Mouse (Mus musculus): Measurements from ENCODE around the gene Vps4a. TPM values are rescaled to one million over a fixed set of nuclear protein-coding genes. Genes with fewer than 3 reads are reported as not detected.

Gene Vps4a
- polyA plus RNA-seq, 1 experiment from 2014 or later, result 67.5 TPM

- peak; percentile 97 for DNase-seq (ENCODE audit: low spot score)
- peaks cover 16% of the 10 kb centered on the region for H3K4me1 ChIP-seq
- no peaks in the 10 kb centered on the region for H3K27me3 ChIP-seq (ENCODE audit: low read depth, poor library complexity, severe bottlenecking)
- H3K9me3 ChIP-seq (replicated peaks), result no peaks in the 10 kb centered on the region
- H3K4me3 ChIP-seq, result peak within 1 kb of the TSS; percentile 82
- peak within 1 kb of the TSS; percentile 89 for H3K27ac ChIP-seq
- H3K36me3 ChIP-seq, result peaks cover 73% of the 10 kb centered on the region
- WGBS, result under 1% methylated on average over 88 of the region's 88 CpGs
These were observed 25.3 kb downstream of the Vps4a start, which contains the start of the genes Cog8 and Nip7 for GRCm38 (mm10) chr8:107056076-107056972. Gene Cog8 (minus strand): TSS chr8:107056689. Gene Nip7 (plus strand): TSS chr8:107056877.

GRCm38 (mm10) chr8:107056973-107057369 is 25.9 kb downstream of the Vps4a start:
- H3K27me3 ChIP-seq (ENCODE audit: low read depth, poor library complexity, severe bottlenecking), result no peaks in the 10 kb centered on the region
- no peak for DNase-seq (ENCODE audit: low spot score)
- under 1% methylated on average over 33 of the region's 33 CpGs for WGBS
- peaks cover 16% of the 10 kb centered on the region for H3K4me1 ChIP-seq
- H3K4me3 ChIP-seq, result peak overlapping the region; percentile 82
- H3K27ac ChIP-seq, result peak overlapping the region; percentile 89
- H3K36me3 ChIP-seq, result peaks cover 66% of the 10 kb centered on the region
- H3K9me3 ChIP-seq (replicated peaks), result no peaks in the 10 kb centered on the region

GRCm38 (mm10) chr8:107062613-107063012 is 31.6 kb downstream of the Vps4a start:
- Histone ChIP-seq H3K27ac (no peak overlapping the region), H3K27me3 (ENCODE audit: low read depth, poor library complexity, severe bottlenecking) (no peaks in the 10 kb centered on the region), H3K4me1 (peaks cover 16% of the 10 kb centered on the region), H3K36me3 (peaks cover 34% of the 10 kb centered on the region), H3K9me3 (replicated peaks) (no peaks in the 10 kb centered on the region), H3K4me3 (no peak overlapping the region)
- 88% methylated on average over 1 of the region's 1 CpGs for WGBS
- DNase-seq (ENCODE audit: low spot score), result no peak

- Histone ChIP-seq H3K27me3 (ENCODE audit: low read depth, poor library complexity, severe bottlenecking) (no peaks in the 10 kb centered on the region), H3K9me3 (replicated peaks) (no peaks in the 10 kb centered on the region), H3K4me3 (no peak within 1 kb of the TSS), H3K36me3 (peaks cover 26% of the 10 kb centered on the region), H3K27ac (no peak within 1 kb of the TSS), H3K4me1 (peaks cover 11% of the 10 kb centered on the region)
- DNase-seq (ENCODE audit: low spot score), result no peak
- WGBS, result 59% methylated on average over 17 of the region's 17 CpGs
These were observed 34.8 kb downstream of the Vps4a start, which contains the start of gene Tmed6 for GRCm38 (mm10) chr8:107065511-107066496. Gene Tmed6 (minus strand): TSS chr8:107065644.

- Histone ChIP-seq H3K27ac (no peak overlapping the region), H3K4me1 (peaks cover 4% of the 10 kb centered on the region; the same call in 1 of the 2 replicates), H3K4me3 (no peak overlapping the region), H3K27me3 (ENCODE audit: low read depth, poor library complexity, severe bottlenecking) (no peaks in the 10 kb centered on the region), H3K9me3 (replicated peaks) (no peaks in the 10 kb centered on the region), H3K36me3 (peaks cover 99% of the 10 kb centered on the region)
- no peak for DNase-seq (ENCODE audit: low spot score)
- 84% methylated on average over 4 of the region's 4 CpGs for WGBS
These were observed 42.7 kb downstream of the Vps4a start for GRCm38 (mm10) chr8:107073706-107074105.

GRCm38 (mm10) chr8:107074128-107074527 is 43.1 kb downstream of the Vps4a start:
- WGBS, result 94% methylated on average over 1 of the region's 1 CpGs
- peaks cover 99% of the 10 kb centered on the region for H3K36me3 ChIP-seq
- H3K27me3 ChIP-seq (ENCODE audit: low read depth, poor library complexity, severe bottlenecking), result no peaks in the 10 kb centered on the region
- H3K4me3 ChIP-seq, result no peak overlapping the region
- no peak for DNase-seq (ENCODE audit: low spot score)
- peaks cover 4% of the 10 kb centered on the region; the same call in 1 of the 2 replicates for H3K4me1 ChIP-seq
- no peak overlapping the region for H3K27ac ChIP-seq
- H3K9me3 ChIP-seq (replicated peaks), result no peaks in the 10 kb centered on the region

- no peaks in the 10 kb centered on the region for H3K27me3 ChIP-seq (ENCODE audit: low read depth, poor library complexity, severe bottlenecking)
- WGBS, result 94% methylated on average over 7 of the region's 7 CpGs
- peaks cover 99% of the 10 kb centered on the region for H3K36me3 ChIP-seq
- H3K27ac ChIP-seq, result no peak overlapping the region
- no peak overlapping the region for H3K4me3 ChIP-seq
- peaks cover 4% of the 10 kb centered on the region; the same call in 1 of the 2 replicates for H3K4me1 ChIP-seq
- no peak for DNase-seq (ENCODE audit: low spot score)
- no peaks in the 10 kb centered on the region for H3K9me3 ChIP-seq (replicated peaks)
These were observed 45.3 kb downstream of the Vps4a start for GRCm38 (mm10) chr8:107076239-107076888.

- 97% methylated on average over 17 of the region's 17 CpGs for WGBS
- H3K27ac ChIP-seq, result no peak overlapping the region
- no peak for DNase-seq (ENCODE audit: low spot score)
- H3K27me3 ChIP-seq (ENCODE audit: low read depth, poor library complexity, severe bottlenecking), result no peaks in the 10 kb centered on the region
- H3K36me3 ChIP-seq, result peaks cover 96% of the 10 kb centered on the region
- no peak overlapping the region for H3K4me3 ChIP-seq
- H3K4me1 ChIP-seq, result no peaks in the 10 kb centered on the region
- H3K9me3 ChIP-seq (replicated peaks), result no peaks in the 10 kb centered on the region
These were observed 54.3 kb downstream of the Vps4a start for GRCm38 (mm10) chr8:107085358-107085757.

GRCm38 (mm10) chr8:107086018-107086417 is 55.0 kb downstream of the Vps4a start:
- peaks cover 96% of the 10 kb centered on the region for H3K36me3 ChIP-seq
- DNase-seq (ENCODE audit: low spot score), result no peak

GRCm38 (mm10) chr8:107088526-107089063 is 57.6 kb downstream of the Vps4a start:
- DNase-seq (ENCODE audit: low spot score), result no peak
- Histone ChIP-seq H3K27me3 (ENCODE audit: low read depth, poor library complexity, severe bottlenecking) (no peaks in the 10 kb centered on the region), H3K36me3 (peaks cover 94% of the 10 kb centered on the region), H3K4me3 (no peak overlapping the region), H3K4me1 (no peaks in the 10 kb centered on the region), H3K9me3 (replicated peaks) (no peaks in the 10 kb centered on the region), H3K27ac (no peak overlapping the region)
- 96% methylated on average over 5 of the region's 5 CpGs for WGBS

More at GRCm38 (mm10) chr8:107086018-107086417, 55.0 kb downstream of the Vps4a start:
- H3K27me3 ChIP-seq (ENCODE audit: low read depth, poor library complexity, severe bottlenecking), result no peaks in the 10 kb centered on the region
- no peak overlapping the region for H3K27ac ChIP-seq
- no peaks in the 10 kb centered on the region for H3K9me3 ChIP-seq (replicated peaks)
- no peaks in the 10 kb centered on the region for H3K4me1 ChIP-seq
- 97% methylated on average over 5 of the region's 5 CpGs for WGBS
- H3K4me3 ChIP-seq, result no peak overlapping the region

GRCm38 (mm10) chr8:107090531-107090930 is 59.5 kb downstream of the Vps4a start:
- no peak overlapping the region for H3K4me3 ChIP-seq
- DNase-seq (ENCODE audit: low spot score), result no peak
- 93% methylated on average over 7 of the region's 7 CpGs for WGBS
- no peaks in the 10 kb centered on the region for H3K27me3 ChIP-seq (ENCODE audit: low read depth, poor library complexity, severe bottlenecking)
- H3K4me1 ChIP-seq, result peaks cover 16% of the 10 kb centered on the region
- no peaks in the 10 kb centered on the region for H3K9me3 ChIP-seq (replicated peaks)
- H3K36me3 ChIP-seq, result peaks cover 88% of the 10 kb centered on the region
- H3K27ac ChIP-seq, result no peak overlapping the region

Measured in limb, embryonic 10.5 days (tissue).